Mouse (Mus musculus): ENCODE data around the gene Cgn. TPM values are rescaled to one million over a fixed set of nuclear protein-coding genes. Genes with fewer than 3 reads are reported as not detected.

Gene Cgn
- polyA plus RNA-seq, 1 experiment from 2014 or later, result 14.2 TPM

Other genes starting within 250 kb of the Cgn start
- gene Snx27, start 203.8 kb downstream of the Cgn start, polyA plus RNA-seq (2014; fragmentation: Nextera tagmentation; extraction: Ambion mirVana), result 31.8 and 38.7 TPM in 2 replicates
- gene Gm10972, start 143.4 kb downstream of the Cgn start, polyA plus RNA-seq (2014; fragmentation: Nextera tagmentation; extraction: Ambion mirVana), result not detected in 2 replicates
- gene Tuft1, start 127.6 kb downstream of the Cgn start, polyA plus RNA-seq (2014; fragmentation: Nextera tagmentation; extraction: Ambion mirVana), result 5.0 and 6.7 TPM in 2 replicates
- gene Selenbp2, start 92.9 kb downstream of the Cgn start, polyA plus RNA-seq (2014; fragmentation: Nextera tagmentation; extraction: Ambion mirVana), result 0.41 and 1.6 TPM in 2 replicates
- 19.7 and 24.4 TPM in 2 replicates for gene Pogz, start 51.1 kb upstream of the Cgn start, polyA plus RNA-seq (2014; fragmentation: Nextera tagmentation; extraction: Ambion mirVana)
- gene Psmb4, start 100.5 kb upstream of the Cgn start, polyA plus RNA-seq (2014; fragmentation: Nextera tagmentation; extraction: Ambion mirVana), result 355 and 392 TPM in 2 replicates
- gene Selenbp1, start 146.6 kb upstream of the Cgn start, polyA plus RNA-seq (2014; fragmentation: Nextera tagmentation; extraction: Ambion mirVana), result 35.6 and 40.0 TPM in 2 replicates
- gene Rfx5, start 167.6 kb upstream of the Cgn start, polyA plus RNA-seq (2014; fragmentation: Nextera tagmentation; extraction: Ambion mirVana), result 8.7 and 13.0 TPM in 2 replicates
- 22.6 and 25.7 TPM in 2 replicates for gene Pi4kb, start 188.2 kb upstream of the Cgn start, polyA plus RNA-seq (2014; fragmentation: Nextera tagmentation; extraction: Ambion mirVana)
- 28.7 and 38.1 TPM in 2 replicates for gene Zfp687, start 229.0 kb upstream of the Cgn start, polyA plus RNA-seq (2014; fragmentation: Nextera tagmentation; extraction: Ambion mirVana)

All from kidney, embryonic 14.5 days (tissue).